Mouse (Mus musculus) lung, postnatal 0 days (tissue): Measurements from ENCODE around the gene Rabgef1.

ENCODE experiments used
- CTCF ChIP-seq: IDR thresholded peaks from 2 replicates; pipeline ENCODE4 v1.5.1; 2016; ENCODE audit warnings: antibody characterized with exemption, mild to moderate bottlenecking
- EP300 ChIP-seq: IDR thresholded peaks from 2 replicates; pipeline ENCODE4 v1.6.1; 2016; ENCODE audit warnings: antibody characterized with exemption, mild to moderate bottlenecking, control low read depth

GRCm38 (mm10) chr5:130226790-130227189, 55.2 kb downstream of the Rabgef1 start:
- TF ChIP-seq CTCF (no peak), EP300 (no peak)
